Mouse (Mus musculus) bone marrow, adult 2 months (tissue): Measurements from ENCODE around the gene Tmem69.

Experiments
- CTCF ChIP-seq: fragments of 200-500 bp; IDR thresholded peaks from 2 replicates; pipeline ENCODE4 v1.5.1; 2011; ENCODE audit warnings: low read length, control low read depth; ENCODE audit not compliant: control insufficient read depth, insufficient read depth
- POLR2A ChIP-seq: fragments of 200-500 bp; IDR thresholded peaks from 2 replicates; pipeline ENCODE4 v1.6.1; 2011; ENCODE audit warnings: low read depth, mild to moderate bottlenecking, control low read depth, low read length, borderline replicate concordance; ENCODE audit not compliant: control insufficient read depth

GRCm38 (mm10) chr4:116595793-116596192 lies 40.1 kb upstream of the Tmem69 start:
- TF ChIP-seq CTCF, result no peak
- TF ChIP-seq POLR2A, result no peak
